Mouse (Mus musculus): ENCODE measurements around the gene Gm11027. TPM values are rescaled to one million over a fixed set of nuclear protein-coding genes. Genes with fewer than 3 reads are reported as not detected.

Gene Gm11027
- total and polyA plus RNA-seq, 3 experiments: not detected

GRCm38 (mm10) chr12:116276961-116277360 lies 1.8 kb downstream of the Gm11027 start:
- no peaks in the 10 kb centered on the region for H3K9me3 ChIP-seq (replicated peaks; ENCODE audit: low read length)
- dilution Hi-C loops (cut with MboI; ENCODE audit: extremely low pct_ligation_motif_present, extremely low pct_unique_long_range_greater_than_20kb, low sequenced_read_pairs): no loop called here
- H3K36me3 ChIP-seq (replicated peaks in 1 of 2; ENCODE audit: control insufficient read depth in 1 of 2, insufficient read depth in 1 of 2, low read length in 1 of 2): no peaks in the 10 kb centered on the region
- peaks cover 0 to 1% of the 10 kb centered on the region in 2 experiments; a peak in 3 of 4 replicates for H3K4me1 ChIP-seq (ENCODE audit: control insufficient read depth in 1 of 2, insufficient read depth in 2 of 2)
- H3K4me2 ChIP-seq (ENCODE audit: insufficient read depth, low read depth, poor library complexity, severe bottlenecking): no peak overlapping the region
- in situ Hi-C loops (cut with MboI; ENCODE audit: low pct_ligation_motif_present, low pct_unique_long_range_greater_than_20kb, low sequenced_read_pairs): loop anchor here (25.0 kb wide), 1 partner anchor 135 kb away; the partner anchor contains the start of gene Ncapg2
- no peak for TF ChIP-seq ELF1 (IDR thresholded peaks at IDR 0.05; ENCODE audit: low read depth, low read length)
- no peak for TF ChIP-seq GABPA (IDR thresholded peaks at IDR 0.05; ENCODE audit: insufficient replicate concordance, low read depth, low read length)
- no peak overlapping the region for H3K27ac ChIP-seq (ENCODE audit: insufficient read depth, low read depth)
- H3K27me3 ChIP-seq (replicated peaks): peaks cover 1% of the 10 kb centered on the region
- no peak for DNase-seq (ENCODE audit: extremely low read depth)
- H3K79me2 ChIP-seq (replicated peaks; ENCODE audit: control insufficient read depth, extremely low read depth, insufficient read depth, poor library complexity, severe bottlenecking): no peaks in the 10 kb centered on the region
- H3K9ac ChIP-seq (ENCODE audit: insufficient read depth, low read depth): no peak overlapping the region
- H3K4me3 ChIP-seq (replicated peaks in 1 of 3; ENCODE audit: low read depth in 2 of 3, low read length in 2 of 3, poor library complexity in 1 of 3): no peak overlapping the region

- in situ Hi-C loops (cut with MboI; ENCODE audit: low pct_ligation_motif_present, low pct_unique_long_range_greater_than_20kb, low sequenced_read_pairs): loop anchor here (25.0 kb wide), 1 partner anchor 134 kb away; the partner anchor contains the start of gene Ncapg2
- no peak overlapping the region for H3K4me3 ChIP-seq (replicated peaks in 1 of 3; ENCODE audit: low read depth in 2 of 3, low read length in 2 of 3, poor library complexity in 1 of 3)
- H3K9ac ChIP-seq (ENCODE audit: insufficient read depth, low read depth): no peak overlapping the region
- no peaks in the 10 kb centered on the region for H3K79me2 ChIP-seq (replicated peaks; ENCODE audit: control insufficient read depth, extremely low read depth, insufficient read depth, poor library complexity, severe bottlenecking)
- TF ChIP-seq ETS1 (conservative IDR thresholded peaks at IDR 0.05; ENCODE audit: low read depth, low read length) (no peak), MAFK (IDR thresholded peaks at IDR 0.05; ENCODE audit: insufficient replicate concordance, low read length) (no peak), CTCF (conservative IDR thresholded peaks at IDR 0.05 in 1 of 2, IDR thresholded peaks at IDR 0.05 in 1 of 2; ENCODE audit: low read depth in 2 of 2, low read length in 2 of 2) (no peak), POLR2AphosphoS2 (IDR thresholded peaks at IDR 0.05; ENCODE audit: low read depth, low read length) (no peak), TCF12 (IDR thresholded peaks at IDR 0.05; ENCODE audit: low read depth, low read length) (no peak), ZMIZ1 (IDR thresholded peaks at IDR 0.05; ENCODE audit: low read depth, low read length) (no peak), GABPA (IDR thresholded peaks at IDR 0.05; ENCODE audit: insufficient replicate concordance, low read depth, low read length) (no peak), ZC3H11A (IDR thresholded peaks at IDR 0.05; ENCODE audit: low read depth, low read length) (no peak), EP300 (IDR thresholded peaks at IDR 0.05; ENCODE audit: low read length) (no peak), RCOR1 (conservative IDR thresholded peaks at IDR 0.05; ENCODE audit: low read depth, low read length) (no peak), SIN3A (IDR thresholded peaks at IDR 0.05; ENCODE audit: low read length) (no peak)
- no peak for DNase-seq (ENCODE audit: extremely low read depth)
- no peaks in the 10 kb centered on the region for H3K36me3 ChIP-seq (replicated peaks in 1 of 2; ENCODE audit: control insufficient read depth in 1 of 2, insufficient read depth in 1 of 2, low read length in 1 of 2)
- peaks cover 1% of the 10 kb centered on the region for H3K27me3 ChIP-seq (replicated peaks)
- dilution Hi-C loops (cut with MboI; ENCODE audit: extremely low pct_ligation_motif_present, extremely low pct_unique_long_range_greater_than_20kb, low sequenced_read_pairs): no loop called here
- no peaks in the 10 kb centered on the region for H3K9me3 ChIP-seq (replicated peaks; ENCODE audit: low read length)
- no peak overlapping the region for H3K4me2 ChIP-seq (ENCODE audit: insufficient read depth, low read depth, poor library complexity, severe bottlenecking)
- peaks cover 0 to 13% of the 10 kb centered on the region in 2 experiments; a peak in 3 of 4 replicates for H3K4me1 ChIP-seq (ENCODE audit: control insufficient read depth in 1 of 2, insufficient read depth in 2 of 2)
- no peak overlapping the region for H3K27ac ChIP-seq (ENCODE audit: insufficient read depth, low read depth)
Measured at GRCm38 (mm10) chr12:116278541-116278940, 3.4 kb downstream of the Gm11027 start.

GRCm38 (mm10) chr12:116279181-116279580 lies 4.0 kb downstream of the Gm11027 start:
- in situ Hi-C loops (cut with MboI; ENCODE audit: low pct_ligation_motif_present, low pct_unique_long_range_greater_than_20kb, low sequenced_read_pairs): loop anchor here (25.0 kb wide), 1 partner anchor 133 kb away; the partner anchor contains the start of gene Ncapg2
- dilution Hi-C loops (cut with MboI; ENCODE audit: extremely low pct_ligation_motif_present, extremely low pct_unique_long_range_greater_than_20kb, low sequenced_read_pairs): no loop called here
- Histone ChIP-seq H3K27me3 (replicated peaks) (no peaks in the 10 kb centered on the region), H3K4me2 (ENCODE audit: insufficient read depth, low read depth, poor library complexity, severe bottlenecking) (no peak overlapping the region), H3K9ac (ENCODE audit: insufficient read depth, low read depth) (no peak overlapping the region), H3K79me2 (replicated peaks; ENCODE audit: control insufficient read depth, extremely low read depth, insufficient read depth, poor library complexity, severe bottlenecking) (no peaks in the 10 kb centered on the region), H3K27ac (ENCODE audit: insufficient read depth, low read depth) (no peak overlapping the region), H3K36me3 (replicated peaks in 1 of 2; ENCODE audit: control insufficient read depth in 1 of 2, insufficient read depth in 1 of 2, low read length in 1 of 2) (no peaks in the 10 kb centered on the region), H3K9me3 (replicated peaks; ENCODE audit: low read length) (no peaks in the 10 kb centered on the region), H3K4me1 (ENCODE audit: control insufficient read depth in 1 of 2, insufficient read depth in 2 of 2) (peaks cover 0 to 13% of the 10 kb centered on the region in 2 experiments; a peak in 3 of 4 replicates), H3K4me3 (replicated peaks in 1 of 3; ENCODE audit: low read depth in 2 of 3, low read length in 2 of 3, poor library complexity in 1 of 3) (no peak overlapping the region)
- TF ChIP-seq MEF2A (IDR thresholded peaks at IDR 0.05; ENCODE audit: borderline replicate concordance, low read depth, low read length) (no peak), RCOR1 (conservative IDR thresholded peaks at IDR 0.05; ENCODE audit: low read depth, low read length) (no peak), NRF1 (IDR thresholded peaks at IDR 0.05; ENCODE audit: low read depth, low read length) (no peak), ELF1 (IDR thresholded peaks at IDR 0.05; ENCODE audit: low read depth, low read length) (no peak), USF2 (conservative IDR thresholded peaks at IDR 0.05; ENCODE audit: low read depth, low read length) (no peak), ZMIZ1 (IDR thresholded peaks at IDR 0.05; ENCODE audit: low read depth, low read length) (no peak), EP300 (IDR thresholded peaks at IDR 0.05; ENCODE audit: low read length) (no peak), TBP (conservative IDR thresholded peaks at IDR 0.05; ENCODE audit: low read depth, low read length) (no peak), SMC3 (IDR thresholded peaks at IDR 0.05; ENCODE audit: low read depth, low read length) (no peak), ETS1 (conservative IDR thresholded peaks at IDR 0.05; ENCODE audit: low read depth, low read length) (no peak), RAD21 (IDR thresholded peaks at IDR 0.05; ENCODE audit: low read depth, low read length) (no peak), TCF12 (IDR thresholded peaks at IDR 0.05; ENCODE audit: low read depth, low read length) (no peak), POLR2AphosphoS2 (IDR thresholded peaks at IDR 0.05; ENCODE audit: low read depth, low read length) (no peak), MAZ (IDR thresholded peaks at IDR 0.05; ENCODE audit: low read depth, low read length) (no peak), NELFE (IDR thresholded peaks at IDR 0.05; ENCODE audit: low read depth, low read length) (no peak), ZKSCAN1 (IDR thresholded peaks at IDR 0.05; ENCODE audit: borderline replicate concordance, low read depth, low read length) (no peak), MYC (IDR thresholded peaks at IDR 0.05; ENCODE audit: low read depth, low read length) (no peak)
- DNase-seq (ENCODE audit: extremely low read depth): no peak
